Mouse (Mus musculus): ENCODE measurements around the gene Cdk5rap2. TPM values are rescaled to one million over a fixed set of nuclear protein-coding genes. Genes with fewer than 3 reads are reported as not detected.

The Cdk5rap2 gene
- total and polyA plus RNA-seq, 3 experiments: 10.5 to 15.4 TPM; not detected in 1

- H3K9ac ChIP-seq (ENCODE audit: control insufficient read depth, low read depth, low read length, poor library complexity, severe bottlenecking): no peak overlapping the region
- peaks cover 0 to 4% of the 10 kb centered on the region in 2 experiments; a peak in 1 of 4 replicates for H3K4me1 ChIP-seq (ENCODE audit: control insufficient read depth in 1 of 2, insufficient read depth in 2 of 2, low read length in 2 of 2)
- DNase-seq (ENCODE audit: low read depth, low spot score): no peak
- no peaks in the 10 kb centered on the region for H3K79me2 ChIP-seq (ENCODE audit: control insufficient read depth, insufficient read depth, low read length, poor library complexity)
- no peaks in the 10 kb centered on the region for H3K9me3 ChIP-seq (replicated peaks; ENCODE audit: insufficient read depth, low read length)
- TF ChIP-seq CTCF (IDR thresholded peaks at IDR 0.05 in 2 of 3, conservative IDR thresholded peaks at IDR 0.05 in 1 of 3; ENCODE audit: control insufficient read depth in 1 of 3, insufficient read depth in 1 of 3, low read depth in 2 of 3, low read length in 3 of 3, poor library complexity in 1 of 3, severe bottlenecking in 1 of 3) (no peak), KAT2A (conservative IDR thresholded peaks at IDR 0.05; ENCODE audit: low read depth, low read length) (no peak), POLR2AphosphoS5 (IDR thresholded peaks at IDR 0.05; ENCODE audit: borderline replicate concordance, low read depth, low read length) (no peak), MAFK (IDR thresholded peaks at IDR 0.05; ENCODE audit: borderline replicate concordance, low read depth, low read length) (no peak), MYB (IDR thresholded peaks at IDR 0.05; ENCODE audit: low read depth, low read length) (no peak)
- no peak overlapping the region for H3K27ac ChIP-seq (ENCODE audit: control insufficient read depth, low read depth, low read length)
- no peaks in the 10 kb centered on the region; a peak in 2 of 4 replicates for H3K36me3 ChIP-seq (ENCODE audit: control insufficient read depth in 1 of 2, insufficient read depth in 2 of 2, low read length in 2 of 2)
- H3K27me3 ChIP-seq (ENCODE audit: control insufficient read depth in 1 of 2, insufficient read depth in 2 of 2, low read length in 2 of 2): no peaks in the 10 kb centered on the region
- H3K4me3 ChIP-seq (ENCODE audit: control insufficient read depth in 1 of 2, insufficient read depth in 1 of 2, low read depth in 2 of 2, low read length in 2 of 2): no peak overlapping the region
Observed at GRCm38 (mm10) chr4:70259726-70260418, 150.4 kb downstream of the Cdk5rap2 start.

GRCm38 (mm10) chr4:70258826-70259225, 151.4 kb downstream of the Cdk5rap2 start:
- peaks cover 0 to 4% of the 10 kb centered on the region in 2 experiments; a peak in 1 of 4 replicates for H3K4me1 ChIP-seq (ENCODE audit: control insufficient read depth in 1 of 2, insufficient read depth in 2 of 2, low read length in 2 of 2)

GRCm38 (mm10) chr4:70258205-70258604, 152.0 kb downstream of the Cdk5rap2 start:
- no peaks in the 10 kb centered on the region; a peak in 2 of 4 replicates for H3K36me3 ChIP-seq (ENCODE audit: control insufficient read depth in 1 of 2, insufficient read depth in 2 of 2, low read length in 2 of 2)
- no peak overlapping the region for H3K27ac ChIP-seq (ENCODE audit: control insufficient read depth, low read depth, low read length)
- H3K9ac ChIP-seq (ENCODE audit: control insufficient read depth, low read depth, low read length, poor library complexity, severe bottlenecking): no peak overlapping the region
- DNase-seq (ENCODE audit: low read depth, low spot score): no peak
- H3K4me1 ChIP-seq (ENCODE audit: control insufficient read depth in 1 of 2, insufficient read depth in 2 of 2, low read length in 2 of 2): peaks cover 0 to 4% of the 10 kb centered on the region in 2 experiments; a peak in 1 of 4 replicates
- no peak overlapping the region for H3K4me3 ChIP-seq (ENCODE audit: control insufficient read depth in 1 of 2, insufficient read depth in 1 of 2, low read depth in 2 of 2, low read length in 2 of 2)
- no peaks in the 10 kb centered on the region for H3K79me2 ChIP-seq (ENCODE audit: control insufficient read depth, insufficient read depth, low read length, poor library complexity)
- H3K27me3 ChIP-seq (ENCODE audit: control insufficient read depth in 1 of 2, insufficient read depth in 2 of 2, low read length in 2 of 2): no peaks in the 10 kb centered on the region
- H3K9me3 ChIP-seq (replicated peaks; ENCODE audit: insufficient read depth, low read length): no peaks in the 10 kb centered on the region
- no peak for TF ChIP-seq ZC3H11A (IDR thresholded peaks at IDR 0.05; ENCODE audit: low read depth, low read length)
- TF ChIP-seq MEF2A (IDR thresholded peaks at IDR 0.05; ENCODE audit: extremely low read depth, insufficient replicate concordance, low read depth, low read length, poor library complexity, severe bottlenecking): no peak
- no peak for TF ChIP-seq RCOR1 (IDR thresholded peaks at IDR 0.05; ENCODE audit: low read depth, low read length)
- no peak for TF ChIP-seq MXI1 (IDR thresholded peaks at IDR 0.05; ENCODE audit: low read depth, low read length)
- TF ChIP-seq MAZ (IDR thresholded peaks at IDR 0.05; ENCODE audit: low read depth, low read length): no peak
- no peak for TF ChIP-seq GABPA (IDR thresholded peaks at IDR 0.05; ENCODE audit: low read depth, low read length)
- TF ChIP-seq MYC (IDR thresholded peaks at IDR 0.05; ENCODE audit: low read depth, low read length): no peak
- no peak for TF ChIP-seq ETS1 (IDR thresholded peaks at IDR 0.05; ENCODE audit: low read depth, low read length)
- TF ChIP-seq POLR2AphosphoS2 (IDR thresholded peaks at IDR 0.05; ENCODE audit: low read length): no peak

More at GRCm38 (mm10) chr4:70258826-70259225, 151.4 kb downstream of the Cdk5rap2 start:
- Histone ChIP-seq H3K27me3 (ENCODE audit: control insufficient read depth in 1 of 2, insufficient read depth in 2 of 2, low read length in 2 of 2) (no peaks in the 10 kb centered on the region), H3K4me3 (ENCODE audit: control insufficient read depth in 1 of 2, insufficient read depth in 1 of 2, low read depth in 2 of 2, low read length in 2 of 2) (no peak overlapping the region), H3K27ac (ENCODE audit: control insufficient read depth, low read depth, low read length) (no peak overlapping the region), H3K9me3 (replicated peaks; ENCODE audit: insufficient read depth, low read length) (no peaks in the 10 kb centered on the region), H3K36me3 (ENCODE audit: control insufficient read depth in 1 of 2, insufficient read depth in 2 of 2, low read length in 2 of 2) (no peaks in the 10 kb centered on the region; a peak in 2 of 4 replicates), H3K79me2 (ENCODE audit: control insufficient read depth, insufficient read depth, low read length, poor library complexity) (no peaks in the 10 kb centered on the region), H3K9ac (ENCODE audit: control insufficient read depth, low read depth, low read length, poor library complexity, severe bottlenecking) (no peak overlapping the region)
- TF ChIP-seq MXI1 (IDR thresholded peaks at IDR 0.05; ENCODE audit: low read depth, low read length): no peak
- TF ChIP-seq POLR2AphosphoS5 (IDR thresholded peaks at IDR 0.05; ENCODE audit: borderline replicate concordance, low read depth, low read length): no peak
- no peak for TF ChIP-seq GATA1 (IDR thresholded peaks at IDR 0.05; ENCODE audit: low read depth, low read length)
- TF ChIP-seq KAT2A (conservative IDR thresholded peaks at IDR 0.05; ENCODE audit: low read depth, low read length): no peak
- no peak for DNase-seq (ENCODE audit: low read depth, low spot score)

Data from MEL (cell line).